Mouse (Mus musculus) lung, postnatal 14 days (tissue): Measurements from ENCODE around the gene Sh3bp4.

Experiments used
- DNase-seq: peaks from one replicate; pipeline ENCODE4 v3.0.0; 2021

Gene Sh3bp4

GRCm38 (mm10) chr1:89131018-89131540 lies 60.9 kb downstream of the Sh3bp4 start:
- no peak for DNase-seq

- peak; percentile 43 for DNase-seq
These were observed 61.5 kb downstream of the Sh3bp4 start for GRCm38 (mm10) chr1:89131707-89132106.

GRCm38 (mm10) chr1:89133266-89133665 lies 63.1 kb downstream of the Sh3bp4 start:
- DNase-seq: no peak

DNA sequence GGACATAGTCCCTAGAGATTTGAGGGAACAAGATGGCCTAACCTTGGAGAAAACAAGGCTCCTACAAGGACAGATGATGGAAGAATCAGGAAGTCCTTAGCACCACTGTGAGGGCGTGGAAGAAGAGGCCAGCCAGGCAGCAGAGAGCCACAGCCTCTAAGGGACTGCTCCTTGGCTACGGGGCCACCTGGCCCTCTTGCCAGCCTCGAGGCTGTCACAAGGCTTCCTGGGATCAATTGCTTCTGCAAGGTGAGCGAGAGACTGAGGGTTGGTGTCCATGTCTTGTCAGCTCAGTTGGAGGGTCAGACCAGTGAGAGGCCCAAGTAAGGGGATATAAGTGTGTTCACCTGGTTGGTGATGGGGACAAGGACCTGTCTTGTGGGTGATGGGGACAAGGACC lies 63.5 kb downstream of the Sh3bp4 start:
- no peak for DNase-seq

DNA sequence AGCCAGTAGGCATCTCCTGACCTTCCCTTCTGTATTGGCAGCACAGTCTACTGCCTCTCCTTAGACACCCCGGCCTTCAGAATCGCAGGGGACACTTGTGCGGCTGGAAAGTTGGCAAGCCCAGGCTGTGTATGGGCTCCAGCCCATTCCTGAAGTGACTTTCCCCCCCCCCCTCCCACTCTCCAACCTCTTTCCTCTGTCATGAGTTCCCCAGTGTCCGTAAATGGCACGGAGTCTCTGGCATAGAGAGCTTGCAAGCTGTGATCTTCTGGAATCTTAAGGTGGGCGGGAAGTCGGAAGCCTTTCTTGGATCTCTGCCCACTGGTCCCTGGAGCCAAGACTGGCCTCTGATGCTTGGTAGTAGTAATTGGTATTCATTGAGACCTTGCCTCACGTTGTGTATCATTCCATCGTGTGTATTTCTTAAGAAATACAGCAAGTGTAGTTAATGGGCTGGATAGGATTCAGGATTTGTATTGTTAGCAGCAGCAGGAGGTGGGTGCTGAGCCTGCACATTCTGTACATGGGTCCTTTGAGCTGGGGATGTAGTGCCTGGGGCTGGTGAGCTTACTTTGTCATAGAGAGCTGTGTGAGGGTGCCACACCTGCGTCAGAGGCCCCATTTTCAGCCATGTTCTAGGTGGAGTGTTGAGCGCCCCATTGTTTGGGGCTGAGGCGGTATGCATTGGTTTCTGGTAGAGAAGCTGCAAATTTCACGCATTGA lies 66.0 kb downstream of the Sh3bp4 start:
- peak; percentile 71 for DNase-seq

DNA sequence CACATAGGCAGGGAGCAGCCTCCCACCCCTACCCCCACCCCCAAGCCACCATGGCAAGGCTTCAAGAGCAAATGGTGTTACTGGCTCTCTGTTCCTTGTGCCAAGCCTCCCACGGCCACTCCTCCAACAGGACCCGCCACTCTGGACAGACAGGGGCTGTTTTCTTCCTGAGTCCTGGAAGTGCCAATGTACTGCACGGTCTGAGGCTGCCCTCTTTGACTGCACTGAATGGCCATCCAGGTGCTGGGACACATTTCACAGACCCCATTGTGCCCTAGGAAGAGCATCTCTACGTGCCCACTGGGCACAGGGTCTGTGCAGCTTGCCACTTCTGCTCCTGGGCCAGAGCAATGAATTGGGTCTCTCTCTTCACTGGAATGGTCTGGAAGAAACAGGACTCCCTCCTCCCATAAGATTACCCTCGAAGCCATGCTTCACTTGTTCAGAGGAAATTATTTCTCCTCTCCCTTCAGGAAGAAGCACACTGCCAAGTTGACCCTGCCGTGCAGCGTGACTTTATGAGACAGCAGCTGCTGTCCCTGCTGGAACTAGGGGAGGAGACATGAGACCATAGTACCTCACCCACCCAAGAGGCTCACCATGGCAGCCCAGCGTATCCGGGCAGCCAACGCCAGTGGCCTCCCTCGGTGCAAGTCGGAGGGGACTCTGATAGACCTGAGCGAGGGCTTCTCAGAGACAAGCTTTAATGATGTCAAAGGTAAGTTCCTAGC lies 67.0 kb downstream of the Sh3bp4 start:
- DNase-seq: no peak

DNA sequence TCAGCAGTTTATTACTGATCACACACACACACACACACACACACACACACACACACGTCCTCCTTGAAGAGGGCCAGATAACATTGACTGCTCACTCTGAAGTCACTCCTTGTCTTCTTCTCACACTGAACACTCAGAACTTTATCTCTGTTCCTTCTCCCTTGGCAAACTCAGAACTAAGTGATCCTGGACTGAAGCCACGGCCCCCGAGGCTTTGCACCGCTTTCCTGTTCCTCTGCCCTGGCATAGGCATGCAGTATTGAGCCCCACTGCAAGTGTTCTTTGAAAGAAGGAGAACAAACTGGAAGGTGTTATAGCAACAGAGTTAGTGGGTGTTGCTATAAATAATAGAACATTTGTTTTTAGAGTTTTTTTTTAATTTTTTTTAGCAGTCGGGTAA lies 68.1 kb downstream of the Sh3bp4 start:
- peak; percentile 50 for DNase-seq

- DNase-seq: no peak
These were observed 69.9 kb downstream of the Sh3bp4 start for GRCm38 (mm10) chr1:89140113-89140512.

GRCm38 (mm10) chr1:89151071-89151470 lies 80.9 kb downstream of the Sh3bp4 start:
- DNase-seq: no peak

DNA sequence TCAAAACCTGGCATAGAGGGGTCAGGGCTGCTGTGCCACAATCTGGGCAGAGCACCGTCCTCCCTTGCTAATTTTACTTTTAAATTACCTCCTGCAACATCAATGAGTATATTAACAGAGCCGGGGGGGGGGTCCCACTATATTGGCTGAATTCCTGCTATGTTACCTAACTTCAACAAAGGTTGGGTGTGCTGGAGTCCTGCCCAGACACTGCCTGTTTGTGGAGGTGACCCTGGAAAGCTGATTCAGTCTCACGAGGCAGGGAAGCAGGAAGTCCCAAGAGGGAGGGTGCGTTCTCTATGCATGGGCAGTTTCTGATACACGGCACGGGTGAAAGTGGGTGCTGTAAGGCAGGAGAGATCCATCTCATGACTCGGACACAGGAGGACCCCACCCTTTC lies 82.4 kb downstream of the Sh3bp4 start:
- DNase-seq: no peak

- no peak for DNase-seq
These were observed 83.0 kb downstream of the Sh3bp4 start for GRCm38 (mm10) chr1:89153203-89153602.

DNA sequence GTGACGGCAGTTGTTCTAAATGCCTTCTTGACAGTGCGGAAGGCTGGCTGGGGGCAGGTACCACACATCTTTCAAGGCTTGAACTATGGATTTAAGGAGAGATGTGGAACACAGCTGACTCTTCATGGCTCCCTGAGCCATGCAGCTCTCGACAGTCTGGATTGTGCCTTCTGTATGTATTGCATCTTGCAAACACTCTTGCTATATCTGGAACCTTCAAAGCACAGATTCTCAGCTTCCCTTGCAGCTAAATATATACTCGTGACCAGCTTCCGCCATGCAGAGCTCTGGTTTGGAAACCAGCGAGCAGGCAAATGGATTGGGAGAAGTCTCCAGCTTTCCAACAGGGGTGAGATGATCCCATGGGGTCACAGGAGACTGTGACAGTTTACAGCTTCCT lies 93.3 kb downstream of the Sh3bp4 start:
- DNase-seq: no peak

DNA sequence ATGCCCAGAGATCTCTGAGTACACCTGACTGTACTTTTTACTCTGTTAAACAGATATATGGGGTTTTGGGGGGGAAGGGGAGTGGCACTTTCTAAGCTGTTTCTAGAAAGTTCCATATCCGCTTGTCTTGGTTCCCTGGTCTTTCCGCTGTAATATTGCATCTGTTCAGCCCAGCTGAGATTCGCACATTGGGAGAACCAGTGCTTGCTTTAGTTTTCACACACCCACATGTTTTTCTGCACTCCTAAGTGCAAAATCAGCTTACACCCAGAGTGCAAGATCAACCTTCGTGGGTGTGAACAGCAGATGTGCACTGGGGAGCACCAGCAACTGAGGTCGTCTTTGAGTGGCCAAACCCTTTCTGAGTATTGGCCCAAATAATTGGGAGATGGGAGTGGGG lies 94.1 kb downstream of the Sh3bp4 start:
- no peak for DNase-seq

DNA sequence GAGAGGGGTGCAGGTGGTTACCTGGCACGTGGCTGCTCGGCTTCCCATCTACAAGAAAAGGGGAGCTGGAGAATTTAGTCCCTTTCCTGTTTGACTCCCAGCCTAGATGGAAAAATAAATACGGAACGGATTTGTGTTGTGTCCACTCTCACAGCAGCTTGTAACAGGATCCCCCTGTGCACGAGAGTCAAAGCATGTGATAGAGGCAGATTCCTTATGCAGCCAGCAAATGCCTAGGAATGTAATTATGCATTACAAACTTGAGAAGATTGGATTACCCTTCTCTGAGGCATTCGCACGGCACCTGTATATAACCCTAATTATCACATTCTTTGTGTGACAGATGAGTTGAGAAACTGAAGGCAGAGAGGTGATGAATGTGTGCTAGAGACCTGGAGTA lies 94.5 kb downstream of the Sh3bp4 start:
- no peak for DNase-seq

DNA sequence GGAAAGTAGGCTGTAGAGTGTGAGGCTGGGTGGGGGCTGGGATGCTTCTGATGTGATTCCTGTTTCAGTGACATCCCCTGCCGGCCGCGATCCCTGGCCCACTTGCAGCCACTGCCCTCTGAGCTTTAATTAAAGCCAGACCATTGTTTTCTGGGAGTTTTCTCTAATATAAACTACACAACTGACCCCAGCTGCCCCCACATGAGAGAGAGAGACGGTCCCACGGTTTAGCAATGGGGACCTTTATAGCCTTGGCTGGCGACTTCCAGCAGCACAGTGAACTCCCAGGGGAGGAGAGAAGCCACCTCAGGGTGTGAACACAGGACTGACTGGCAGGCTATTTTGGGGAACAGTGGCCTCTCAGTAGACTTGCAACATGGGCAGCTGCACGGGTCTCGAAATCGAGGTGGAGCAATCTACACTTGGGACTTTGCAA lies 96.6 kb downstream of the Sh3bp4 start:
- no peak for DNase-seq

DNA sequence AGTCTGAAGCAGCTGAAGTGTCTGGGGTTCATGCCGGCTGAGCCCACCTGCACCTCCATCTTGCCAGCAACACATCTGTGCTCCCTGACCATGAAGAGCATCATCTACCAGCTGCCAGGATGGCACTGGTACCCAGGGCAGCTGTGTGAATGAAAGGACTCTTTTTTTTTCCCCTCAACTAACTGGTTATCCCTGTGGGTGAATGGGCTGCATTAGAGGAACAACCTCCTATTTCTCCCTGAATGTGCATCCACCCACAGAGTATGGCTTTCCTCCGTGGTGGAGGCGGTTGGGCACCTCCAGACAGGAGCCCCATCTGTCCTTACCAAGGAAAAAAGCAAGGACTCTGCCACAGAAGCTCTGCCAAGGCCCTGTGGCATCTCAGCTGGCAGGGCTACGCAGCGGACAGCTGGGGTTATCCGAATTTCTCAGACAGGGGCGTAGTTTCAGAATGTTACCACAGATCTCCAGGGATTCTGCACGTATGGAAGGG lies 101.1 kb downstream of the Sh3bp4 start:
- DNase-seq: no peak

DNA sequence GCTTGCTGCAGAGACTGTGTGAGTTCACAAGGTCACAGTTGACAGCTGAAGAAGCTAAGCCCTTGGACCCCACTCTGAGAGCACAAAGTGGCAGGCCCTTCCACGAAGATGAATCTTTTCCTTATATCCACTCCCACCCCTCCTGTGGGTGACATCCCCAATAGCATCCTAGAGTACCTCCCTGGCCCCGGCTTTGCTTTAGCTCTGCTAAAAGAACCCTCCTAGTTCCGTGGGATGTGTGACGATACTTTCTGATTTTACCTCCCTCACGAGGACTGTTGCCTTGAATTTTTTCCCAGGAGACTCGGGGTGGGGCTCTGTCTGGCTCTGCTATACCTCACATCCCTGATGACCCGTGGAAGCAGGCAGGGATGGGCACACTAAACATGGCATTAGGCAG lies 104.4 kb downstream of the Sh3bp4 start:
- DNase-seq: no peak

DNA sequence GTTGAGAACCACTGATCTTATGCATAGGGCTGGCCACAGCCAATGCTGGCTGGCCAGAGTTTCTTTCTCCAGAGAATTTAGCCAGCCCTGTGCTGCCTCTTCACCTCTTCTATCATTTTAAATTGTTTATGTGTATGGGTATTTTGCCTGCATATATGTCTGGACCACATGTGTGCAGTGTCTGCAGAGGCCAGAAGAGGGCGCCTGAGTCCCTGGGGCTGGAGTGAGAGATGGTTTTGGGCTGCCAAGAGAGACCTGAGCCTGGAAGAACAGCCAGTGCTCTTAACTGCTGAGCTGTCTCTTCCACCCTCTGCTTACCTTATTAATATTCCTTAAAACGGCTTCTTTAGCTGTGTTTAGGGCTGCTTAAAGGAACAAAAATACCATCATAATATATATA lies 105.1 kb downstream of the Sh3bp4 start:
- DNase-seq: peak; percentile 50

- peak; percentile 49 for DNase-seq
These were observed 113.1 kb downstream of the Sh3bp4 start for GRCm38 (mm10) chr1:89183261-89183831.

DNA sequence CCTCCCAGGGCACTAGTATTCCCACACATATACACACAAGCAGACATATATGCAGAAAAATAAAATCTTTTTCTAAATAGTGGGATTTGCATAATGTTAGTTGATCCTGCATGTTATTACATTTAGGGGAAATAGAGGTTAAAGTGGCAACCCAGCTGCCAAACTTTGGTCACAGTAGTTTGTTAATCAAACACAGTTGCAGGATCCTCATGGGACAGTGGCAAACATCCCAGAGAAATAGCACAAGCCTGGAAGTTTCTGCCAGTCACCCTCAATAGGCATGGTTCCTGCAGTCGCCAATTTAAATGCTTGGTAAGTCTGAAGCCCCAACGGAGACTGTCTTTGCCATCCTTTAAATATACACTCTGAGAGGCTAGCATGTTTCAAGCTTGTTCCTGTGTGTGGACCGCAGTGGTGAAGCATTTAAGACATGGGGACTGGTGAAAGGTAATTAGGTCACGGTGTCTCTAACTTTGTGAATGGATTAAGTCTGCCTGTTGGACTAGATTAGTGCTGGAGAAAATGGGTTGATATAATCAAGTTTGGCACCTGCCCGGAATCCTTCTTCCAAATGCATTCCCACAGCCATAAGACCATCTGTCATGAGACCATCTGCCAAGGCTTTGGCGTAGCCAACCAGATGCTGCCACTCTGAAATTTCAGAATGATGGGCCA lies 114.0 kb downstream of the Sh3bp4 start:
- DNase-seq: no peak

DNA sequence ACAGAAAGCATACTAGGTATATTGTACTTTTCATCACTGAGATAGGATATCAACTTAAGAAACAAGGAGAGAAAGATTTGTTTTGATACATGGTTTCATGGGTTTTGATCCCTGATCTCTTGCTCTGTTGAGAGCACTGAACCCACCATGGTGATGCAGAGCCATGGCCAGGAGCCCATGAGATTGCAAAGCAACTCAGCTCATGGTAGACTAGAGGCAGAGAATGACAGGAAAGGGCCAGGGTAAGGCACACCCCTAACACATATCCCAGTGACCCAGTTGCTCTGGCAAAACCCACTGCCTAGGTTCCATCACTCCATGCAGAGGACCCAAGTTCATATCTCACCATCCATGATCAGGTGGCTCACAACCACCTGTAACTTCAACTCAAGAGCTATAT lies 114.6 kb downstream of the Sh3bp4 start:
- DNase-seq: no peak

GRCm38 (mm10) chr1:89187441-89187840 lies 117.2 kb downstream of the Sh3bp4 start:
- no peak for DNase-seq

DNA sequence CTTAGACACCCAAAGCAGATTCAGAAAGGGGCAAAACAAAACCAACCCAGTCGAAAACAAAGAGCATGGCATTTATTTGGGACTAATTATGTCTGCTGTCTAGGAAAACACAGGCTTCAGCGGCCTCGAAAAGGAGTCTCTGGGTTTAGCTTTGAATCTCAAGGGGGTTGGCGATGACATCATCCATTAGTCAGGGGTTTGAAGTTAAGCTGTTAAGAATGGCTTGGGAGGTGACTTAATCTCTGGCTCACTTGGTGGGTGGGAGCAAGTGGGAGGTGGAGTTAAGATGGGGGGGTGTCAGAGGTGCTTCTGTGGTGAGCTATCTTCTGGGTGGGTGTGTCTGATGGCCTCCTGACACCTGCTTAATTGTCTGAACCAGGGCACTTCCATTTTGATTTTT lies 117.9 kb downstream of the Sh3bp4 start:
- no peak for DNase-seq
